Mouse (Mus musculus): ENCODE measurements at regions not wholly inside any gene's neighbourhood (a gene's known extent, or its start where the extent isn't known, plus 50 kb on each side); places are given as distances from the start of the nearest gene placed in this dataset.

GRCm38 (mm10) chr12:107216119-107216518, 272.3 kb upstream of the 3110018I06Rik start:
- H3K4me1 ChIP-seq (ENCODE audit: control insufficient read depth, insufficient read depth, low read length): no peaks in the 10 kb centered on the region
- no peaks in the 10 kb centered on the region for H3K27me3 ChIP-seq (ENCODE audit: control insufficient read depth, insufficient read depth, low read length)
- H3K9ac ChIP-seq (ENCODE audit: low read length): no peak overlapping the region
- H3K36me3 ChIP-seq (ENCODE audit: control insufficient read depth, insufficient read depth, low read length): no peaks in the 10 kb centered on the region
- ATAC-seq (ENCODE audit: insufficient read depth, low FRiP score, low TSS enrichment): no peak
- H3K4me2 ChIP-seq (ENCODE audit: low read depth): no peak overlapping the region
- no peak overlapping the region for H3K27ac ChIP-seq (ENCODE audit: low read depth, low read length)
- H3K4me3 ChIP-seq (ENCODE audit: low read depth, low read length): no peak overlapping the region
- H3K9me3 ChIP-seq (ENCODE audit: control insufficient read depth, low read length): no peaks in the 10 kb centered on the region
- WGBS: 63% methylated on average over 8 of the region's 8 CpGs
- no peak for DNase-seq (ENCODE audit: low spot score)

GRCm38 (mm10) chr12:107221276-107221970, 267.0 kb upstream of the 3110018I06Rik start:
- H3K4me3 ChIP-seq (ENCODE audit: low read depth, low read length): no peak overlapping the region
- H3K27me3 ChIP-seq (ENCODE audit: control insufficient read depth, insufficient read depth, low read length): no peaks in the 10 kb centered on the region
- no peaks in the 10 kb centered on the region for H3K4me1 ChIP-seq (ENCODE audit: control insufficient read depth, insufficient read depth, low read length)
- ATAC-seq (ENCODE audit: insufficient read depth, low FRiP score, low TSS enrichment): no peak
- H3K27ac ChIP-seq (ENCODE audit: low read depth, low read length): no peak overlapping the region
- H3K4me2 ChIP-seq (ENCODE audit: low read depth): no peak overlapping the region
- H3K9ac ChIP-seq (ENCODE audit: low read length): no peak overlapping the region
- WGBS: 85% methylated on average over 7 of the region's 7 CpGs
- DNase-seq (ENCODE audit: low spot score): no peak
- no peaks in the 10 kb centered on the region for H3K9me3 ChIP-seq (ENCODE audit: control insufficient read depth, low read length)
- H3K36me3 ChIP-seq (ENCODE audit: control insufficient read depth, insufficient read depth, low read length): no peaks in the 10 kb centered on the region

- Histone ChIP-seq H3K36me3 (ENCODE audit: control insufficient read depth, insufficient read depth, low read length) (no peaks in the 10 kb centered on the region), H3K4me1 (ENCODE audit: control insufficient read depth, insufficient read depth, low read length) (no peaks in the 10 kb centered on the region), H3K27me3 (ENCODE audit: control insufficient read depth, insufficient read depth, low read length) (no peaks in the 10 kb centered on the region), H3K4me3 (ENCODE audit: low read depth, low read length) (no peak overlapping the region), H3K27ac (ENCODE audit: low read depth, low read length) (no peak overlapping the region), H3K9ac (ENCODE audit: low read length) (no peak overlapping the region), H3K4me2 (ENCODE audit: low read depth) (no peak overlapping the region), H3K9me3 (ENCODE audit: control insufficient read depth, low read length) (no peaks in the 10 kb centered on the region; the same call in 1 of the 2 replicates)
- ATAC-seq (ENCODE audit: insufficient read depth, low FRiP score, low TSS enrichment): no peak
- no peak for DNase-seq (ENCODE audit: low spot score)
- WGBS: 76% methylated on average over 7 of the region's 7 CpGs
Observed at GRCm38 (mm10) chr12:107222106-107222505, 266.3 kb upstream of the 3110018I06Rik start.

GRCm38 (mm10) chr12:107230097-107230496, 258.3 kb upstream of the 3110018I06Rik start:
- Histone ChIP-seq H3K36me3 (ENCODE audit: control insufficient read depth, insufficient read depth, low read length) (no peaks in the 10 kb centered on the region), H3K4me1 (ENCODE audit: control insufficient read depth, insufficient read depth, low read length) (no peaks in the 10 kb centered on the region), H3K27me3 (ENCODE audit: control insufficient read depth, insufficient read depth, low read length) (no peaks in the 10 kb centered on the region), H3K9ac (ENCODE audit: low read length) (no peak overlapping the region), H3K4me2 (ENCODE audit: low read depth) (no peak overlapping the region), H3K27ac (ENCODE audit: low read depth, low read length) (no peak overlapping the region), H3K9me3 (ENCODE audit: control insufficient read depth, low read length) (no peaks in the 10 kb centered on the region; the same call in 1 of the 2 replicates), H3K4me3 (ENCODE audit: low read depth, low read length) (no peak overlapping the region)
- DNase-seq (ENCODE audit: low spot score) (no peak), ATAC-seq (ENCODE audit: insufficient read depth, low FRiP score, low TSS enrichment) (no peak)
- 81% methylated on average over 3 of the region's 3 CpGs for WGBS

- Histone ChIP-seq H3K9ac (ENCODE audit: low read length) (no peak overlapping the region), H3K9me3 (ENCODE audit: control insufficient read depth, low read length) (no peaks in the 10 kb centered on the region; the same call in 1 of the 2 replicates), H3K27me3 (ENCODE audit: control insufficient read depth, insufficient read depth, low read length) (no peaks in the 10 kb centered on the region), H3K27ac (ENCODE audit: low read depth, low read length) (no peak overlapping the region), H3K4me1 (ENCODE audit: control insufficient read depth, insufficient read depth, low read length) (no peaks in the 10 kb centered on the region), H3K4me2 (ENCODE audit: low read depth) (no peak overlapping the region), H3K4me3 (ENCODE audit: low read depth, low read length) (no peak overlapping the region), H3K36me3 (ENCODE audit: control insufficient read depth, insufficient read depth, low read length) (no peaks in the 10 kb centered on the region)
- WGBS: 23% methylated on average over 1 of the region's 1 CpGs
- no peak for DNase-seq (ENCODE audit: low spot score)
- no peak for ATAC-seq (ENCODE audit: insufficient read depth, low FRiP score, low TSS enrichment)
Observed at GRCm38 (mm10) chr12:107231629-107232028, 256.8 kb upstream of the 3110018I06Rik start.

GRCm38 (mm10) chr12:107250747-107251470, 237.5 kb upstream of the 3110018I06Rik start:
- Histone ChIP-seq H3K4me3 (ENCODE audit: low read depth, low read length) (no peak overlapping the region), H3K36me3 (ENCODE audit: control insufficient read depth, insufficient read depth, low read length) (no peaks in the 10 kb centered on the region), H3K27ac (ENCODE audit: low read depth, low read length) (no peak overlapping the region), H3K4me1 (ENCODE audit: control insufficient read depth, insufficient read depth, low read length) (no peaks in the 10 kb centered on the region), H3K27me3 (ENCODE audit: control insufficient read depth, insufficient read depth, low read length) (no peaks in the 10 kb centered on the region), H3K9me3 (ENCODE audit: control insufficient read depth, low read length) (no peaks in the 10 kb centered on the region), H3K9ac (ENCODE audit: low read length) (no peak overlapping the region), H3K4me2 (ENCODE audit: low read depth) (no peak overlapping the region)
- no peak for ATAC-seq (ENCODE audit: insufficient read depth, low FRiP score, low TSS enrichment)
- WGBS: 82% methylated on average over 9 of the region's 9 CpGs
- no peak for DNase-seq (ENCODE audit: low spot score)

GRCm38 (mm10) chr12:107251981-107252380, 236.5 kb upstream of the 3110018I06Rik start:
- no peaks in the 10 kb centered on the region for H3K36me3 ChIP-seq (ENCODE audit: control insufficient read depth, insufficient read depth, low read length)
- no peaks in the 10 kb centered on the region for H3K4me1 ChIP-seq (ENCODE audit: control insufficient read depth, insufficient read depth, low read length)
- H3K4me2 ChIP-seq (ENCODE audit: low read depth): no peak overlapping the region
- no peak overlapping the region for H3K4me3 ChIP-seq (ENCODE audit: low read depth, low read length)
- no peak overlapping the region for H3K27ac ChIP-seq (ENCODE audit: low read depth, low read length)
- no peak overlapping the region for H3K9ac ChIP-seq (ENCODE audit: low read length)
- ATAC-seq (ENCODE audit: insufficient read depth, low FRiP score, low TSS enrichment) (no peak), DNase-seq (ENCODE audit: low spot score) (no peak)
- 81% methylated on average over 15 of the region's 15 CpGs for WGBS
- no peaks in the 10 kb centered on the region for H3K9me3 ChIP-seq (ENCODE audit: control insufficient read depth, low read length)
- no peaks in the 10 kb centered on the region for H3K27me3 ChIP-seq (ENCODE audit: control insufficient read depth, insufficient read depth, low read length)

GRCm38 (mm10) chr12:107262076-107262475, 226.4 kb upstream of the 3110018I06Rik start:
- WGBS: 88% methylated on average over 5 of the region's 5 CpGs
- H3K36me3 ChIP-seq (ENCODE audit: control insufficient read depth, insufficient read depth, low read length): no peaks in the 10 kb centered on the region
- DNase-seq (ENCODE audit: low spot score): no peak
- no peak overlapping the region for H3K4me2 ChIP-seq (ENCODE audit: low read depth)
- H3K27ac ChIP-seq (ENCODE audit: low read depth, low read length): no peak overlapping the region
- H3K4me3 ChIP-seq (ENCODE audit: low read depth, low read length): no peak overlapping the region
- ATAC-seq (ENCODE audit: insufficient read depth, low FRiP score, low TSS enrichment): no peak
- H3K27me3 ChIP-seq (ENCODE audit: control insufficient read depth, insufficient read depth, low read length): no peaks in the 10 kb centered on the region
- H3K9me3 ChIP-seq (ENCODE audit: control insufficient read depth, low read length): no peaks in the 10 kb centered on the region
- H3K4me1 ChIP-seq (ENCODE audit: control insufficient read depth, insufficient read depth, low read length): no peaks in the 10 kb centered on the region
- no peak overlapping the region for H3K9ac ChIP-seq (ENCODE audit: low read length)

GRCm38 (mm10) chr12:107262516-107262915, 225.9 kb upstream of the 3110018I06Rik start:
- no peak for ATAC-seq (ENCODE audit: insufficient read depth, low FRiP score, low TSS enrichment)
- Histone ChIP-seq H3K4me3 (ENCODE audit: low read depth, low read length) (no peak overlapping the region), H3K9ac (ENCODE audit: low read length) (no peak overlapping the region), H3K4me1 (ENCODE audit: control insufficient read depth, insufficient read depth, low read length) (no peaks in the 10 kb centered on the region), H3K27ac (ENCODE audit: low read depth, low read length) (no peak overlapping the region), H3K36me3 (ENCODE audit: control insufficient read depth, insufficient read depth, low read length) (no peaks in the 10 kb centered on the region), H3K4me2 (ENCODE audit: low read depth) (no peak overlapping the region), H3K27me3 (ENCODE audit: control insufficient read depth, insufficient read depth, low read length) (no peaks in the 10 kb centered on the region), H3K9me3 (ENCODE audit: control insufficient read depth, low read length) (no peaks in the 10 kb centered on the region)
- no peak for DNase-seq (ENCODE audit: low spot score)
- WGBS: 93% methylated on average over 4 of the region's 4 CpGs
